Mouse (Mus musculus) E14TG2a.4 (cell line): ENCODE results near the gene Tmem222.

Source experiments
- CTCF ChIP-seq: conservative IDR thresholded peaks from 2 replicates; pipeline ENCODE4 v1.5.1; 2014; ENCODE audit warnings: low read length
- NANOG ChIP-seq: IDR thresholded peaks from 2 replicates; pipeline ENCODE4 v1.6.1; 2014; ENCODE audit warnings: borderline replicate concordance, low read length, mixed read lengths

DNA sequence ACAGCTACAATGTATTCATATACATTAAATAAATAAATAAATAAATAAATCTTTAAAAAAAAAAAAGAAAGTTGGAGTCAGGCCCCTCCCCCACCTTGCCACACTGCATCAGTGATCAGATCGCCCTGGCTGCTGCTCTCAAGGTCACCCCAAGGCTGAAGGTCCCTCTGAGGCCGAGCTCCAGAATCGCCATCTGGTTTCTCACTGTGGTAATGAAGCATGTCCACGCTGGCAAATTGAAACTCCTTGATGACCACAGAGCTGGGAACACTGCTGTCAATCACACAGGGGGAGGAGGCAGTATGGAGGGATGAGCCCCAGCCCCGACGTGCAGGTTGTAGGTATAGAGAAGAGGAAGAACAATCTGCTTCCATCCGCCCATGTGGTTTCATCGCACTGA lies 50.0 kb downstream of the Tmem222 start:
- no peak for TF ChIP-seq CTCF
- TF ChIP-seq NANOG, result no peak
